Mouse (Mus musculus) ovary, adult 18-20 months (tissue): ENCODE measurements at regions not wholly inside any gene's neighbourhood (a gene's known extent, or its start where the extent isn't known, plus 50 kb on each side); places are given as distances from the start of the nearest gene placed in this dataset.

Experiments
- DNase-seq: peaks from one replicate; pipeline ENCODE4 v3.0.0; 2022; ENCODE audit warnings: low spot score, mixed read lengths

- DNase-seq = no peak
Observed at GRCm38 (mm10) chr17:85766556-85766955, 78.5 kb upstream of the Six2 start.

- DNase-seq = no peak
Observed at GRCm38 (mm10) chr17:85758581-85759098, 70.6 kb upstream of the Six2 start.

GRCm38 (mm10) chr17:85757647-85758046 lies 69.6 kb upstream of the Six2 start:
- no peak for DNase-seq

- DNase-seq = no peak
Observed at GRCm38 (mm10) chr17:85755557-85755956, 67.5 kb upstream of the Six2 start.

- DNase-seq = no peak
Observed at GRCm38 (mm10) chr17:85748649-85749081, 60.6 kb upstream of the Six2 start.

GRCm38 (mm10) chr17:85747976-85748648 lies 60.0 kb upstream of the Six2 start:
- DNase-seq = no peak
